11 mouse cellular contexts compared by ENCODE assay signal in genomic region chr16:11526996-11527395, GRCm38 (mm10).
A peak's percentile ranks its signal among the peaks of the same experiment; 100 is the strongest.
DNase-seq lines count a peak whose midpoint lies in the region; ATAC-seq and TF ChIP-seq lines count a peak whose summit lies in the region.
"Had no signal": no experiment of that assay in that cellular context is flagged by ENCODE, and none has a peak within 500 bp of the region (broad histone marks: within the 10 kb centered on the region; RNA-seq: fewer than 3 reads in every experiment).

No protein-coding gene starts in this region.

- H3K9ac ChIP-seq in hindbrain, embryonic 13.5 days, result no peak overlapping the region

- peaks cover 14% of the 10 kb centered on the region; the same call in 1 of the 2 replicates for H3K4me1 ChIP-seq in kidney, adult 2 months (ENCODE audit: control insufficient read depth, insufficient read depth, low read length)
- H3K4me1 ChIP-seq in hindbrain, embryonic 13.5 days (replicated peaks), result peaks cover 18% of the 10 kb centered on the region

- intact Hi-C loops in left cerebral cortex, postnatal 10 days (cut with DNase I), result no loop called here

- no peak for ATAC-seq in hindbrain, embryonic 13.5 days (ENCODE audit: low FRiP score)

- no peaks in the 10 kb centered on the region for H3K9me3 ChIP-seq in hindbrain, embryonic 13.5 days

- no peak overlapping the region for H3K4me3 ChIP-seq in kidney, adult 2 months (ENCODE audit: insufficient read depth, low read depth, low read length)
- H3K4me3 ChIP-seq in hindbrain, embryonic 13.5 days, result no peak overlapping the region

- no peak for TF ChIP-seq CTCF in kidney, adult 2 months (conservative IDR thresholded peaks at IDR 0.05; ENCODE audit: insufficient read depth, insufficient read length, low read depth, low read length)

- no peaks in the 10 kb centered on the region for H3K27me3 ChIP-seq in kidney, adult 2 months (replicated peaks; ENCODE audit: control insufficient read depth, insufficient read depth, low read length)
- H3K27me3 ChIP-seq in hindbrain, embryonic 13.5 days, result no peaks in the 10 kb centered on the region

- 61% methylated on average over 10 of the region's 10 CpGs for WGBS in kidney, adult 2 months
- 75% methylated on average over 10 of the region's 10 CpGs for WGBS in hindbrain, embryonic 13.5 days

- no peak for TF ChIP-seq POLR2A in kidney, adult 2 months (IDR thresholded peaks at IDR 0.05; ENCODE audit: low read depth, low read length)

- no peak overlapping the region for H3K4me2 ChIP-seq in hindbrain, embryonic 13.5 days

- no peak for DNase-seq in kidney, adult 2 months
- DNase-seq in kidney, postnatal 10 days, result no peak
- peak; percentile 88 for DNase-seq in brain, adult 2 months (ENCODE audit: low read depth, low spot score)
- peak; percentile 78 to 82 for DNase-seq in frontal cortex, adult 2 months (ENCODE audit: extremely low spot score in 1 of 2, low spot score in 1 of 2)
- DNase-seq in left cerebral cortex, postnatal 10 days (ENCODE audit: extremely low spot score in 1 of 2, low spot score in 2 of 2), result peak; percentile 52 to 58
- DNase-seq in thymus, postnatal 10 days (ENCODE audit: low spot score in 2 of 2), result no peak
- no peak for DNase-seq in T-cell, adult 2 months (ENCODE audit: low spot score)
- DNase-seq: adrenal gland, postnatal 10 days; cerebellum, adult 18-20 months; lung, postnatal 10 days had no signal

- 0 out of 2 replicates have a peak overlapping the region, but pooled peaks have one; percentile 20 for H3K27ac ChIP-seq in kidney, adult 2 months (ENCODE audit: insufficient read depth, low read depth, low read length)
- H3K27ac ChIP-seq in hindbrain, embryonic 13.5 days, result no peak overlapping the region

- no peaks in the 10 kb centered on the region; the same call in 1 of the 2 replicates for H3K36me3 ChIP-seq in kidney, adult 2 months (ENCODE audit: control insufficient read depth, insufficient read depth, low read length)
- no peaks in the 10 kb centered on the region for H3K36me3 ChIP-seq in hindbrain, embryonic 13.5 days

Comparison
In these comparisons a context has a peak if more than half of its experiments do, and no peak if none do; other contexts are left out.
1. DNase-seq: peak in brain, adult 2 months (single experiment), frontal cortex, adult 2 months (2 of 2) and left cerebral cortex, postnatal 10 days (2 of 2); none in kidney, adult 2 months (single experiment), kidney, postnatal 10 days (single experiment), thymus, postnatal 10 days (0 of 2) and T-cell, adult 2 months (single experiment).